Comparison of ENCODE assay signal across 10 mouse cellular contexts in the genomic region with DNA sequence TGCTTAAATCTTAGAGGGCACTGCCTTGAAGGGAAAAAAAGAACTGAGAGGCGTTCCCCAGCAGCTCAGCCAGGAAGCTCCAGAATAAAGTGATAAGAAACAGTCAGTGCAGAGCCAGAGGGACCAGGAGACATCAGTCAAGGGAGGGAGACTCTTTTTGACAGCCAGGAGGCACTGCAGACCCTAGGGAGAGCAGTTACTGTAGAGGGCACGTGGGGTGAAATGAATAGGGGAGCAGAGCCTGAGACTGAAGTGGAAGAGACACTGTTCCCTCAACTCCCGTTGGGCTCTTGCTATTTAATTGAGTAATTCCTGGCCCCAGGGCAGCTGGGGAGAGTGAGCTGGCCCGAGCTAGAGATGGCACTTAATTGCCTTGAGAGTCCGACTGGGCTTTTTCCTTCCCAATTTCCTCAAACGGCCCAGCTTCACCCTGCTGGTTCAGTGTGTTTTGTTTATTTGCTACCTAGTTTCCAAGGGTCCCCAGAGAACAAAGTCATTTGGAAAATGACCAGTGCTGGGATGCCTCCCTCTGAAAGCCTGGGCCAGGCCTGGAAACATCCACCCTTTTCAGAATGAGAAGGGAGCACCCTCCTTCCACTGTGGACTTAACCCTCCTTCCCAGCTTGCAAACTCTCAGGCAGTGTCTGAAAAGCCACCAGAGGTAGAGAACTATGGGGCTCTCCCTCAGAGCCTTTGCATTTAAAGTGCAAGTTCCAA. TPM values are rescaled to one million over a fixed set of nuclear protein-coding genes. Genes with fewer than 3 reads are reported as not detected.
DNase-seq lines count a peak whose midpoint lies in the region; ATAC-seq and TF ChIP-seq lines count a peak whose summit lies in the region.
"Had no signal": no experiment of that assay in that cellular context is flagged by ENCODE, and none has a peak within 500 bp of the region (broad histone marks: within the 10 kb centered on the region; RNA-seq: fewer than 3 reads in every experiment).

No protein-coding gene starts in this region.

- H3K4me1 ChIP-seq in lung, postnatal 0 days (ENCODE audit: insufficient read depth, low read depth, low read length) = no peaks in the 10 kb centered on the region
- H3K4me1 ChIP-seq in hindbrain, embryonic 14.5 days (replicated peaks; ENCODE audit: control insufficient read depth, insufficient read depth, low read length) = 0 out of 2 replicates have a peak, but pooled peaks cover 8% of the 10 kb centered on the region

- no peaks in the 10 kb centered on the region for H3K9me3 ChIP-seq in lung, postnatal 0 days (ENCODE audit: low read length)
- H3K9me3 ChIP-seq in hindbrain, embryonic 14.5 days (ENCODE audit: control insufficient read depth, low read length) = no peaks in the 10 kb centered on the region

- no peak for DNase-seq in frontal cortex, postnatal 36 days (ENCODE audit: low spot score in 2 of 2)
- no peak for DNase-seq in lung, postnatal 0 days (ENCODE audit: low spot score)
- no peak for DNase-seq in lung, postnatal 10 days
- no peak for DNase-seq in hindbrain, embryonic 14.5 days (ENCODE audit: low spot score)
- no peak for DNase-seq in right cerebral cortex, postnatal 14 days
- DNase-seq in testis, postnatal 10 days (ENCODE audit: low spot score) = no peak
- DNase-seq: lung, adult 2 months; thymus, adult 2 months had no signal

- 0 out of 2 replicates have a peak, but pooled peaks cover under 1% of the 10 kb centered on the region for H3K27me3 ChIP-seq in lung, postnatal 0 days (replicated peaks; ENCODE audit: insufficient read depth, low read length)
- H3K27me3 ChIP-seq in hindbrain, embryonic 14.5 days (ENCODE audit: control insufficient read depth, insufficient read depth, low read length) = no peaks in the 10 kb centered on the region

- H3K27ac ChIP-seq in lung, postnatal 0 days (ENCODE audit: low read length) = no peak overlapping the region
- no peak overlapping the region for H3K27ac ChIP-seq in hindbrain, embryonic 14.5 days

- no peak overlapping the region for H3K4me3 ChIP-seq in lung, postnatal 0 days (ENCODE audit: low read depth, low read length)
- H3K4me3 ChIP-seq in hindbrain, embryonic 14.5 days (replicated peaks; ENCODE audit: low read length) = no peak overlapping the region

- ATAC-seq in frontal cortex, adult (ENCODE audit: low TSS enrichment) = peak; percentile 34
- no peak for ATAC-seq in lung, postnatal 0 days
- peak; percentile 55; the same call in 1 of the 2 replicates for ATAC-seq in hindbrain, embryonic 14.5 days (ENCODE audit: low FRiP score)
- ATAC-seq: intestine, embryonic 16.5 days had no signal

- TF ChIP-seq CTCF in lung, postnatal 0 days (IDR thresholded peaks at IDR 0.05) = peak; percentile 40

- H3K36me3 ChIP-seq in lung, postnatal 0 days (ENCODE audit: insufficient read depth, low read length) = no peaks in the 10 kb centered on the region
- H3K36me3 ChIP-seq in hindbrain, embryonic 14.5 days (replicated peaks; ENCODE audit: control insufficient read depth, insufficient read depth) = no peaks in the 10 kb centered on the region

- H3K9ac ChIP-seq in lung, postnatal 0 days (replicated peaks; ENCODE audit: low read depth) = no peak overlapping the region
- no peak overlapping the region for H3K9ac ChIP-seq in hindbrain, embryonic 14.5 days

- no peak for TF ChIP-seq EP300 in lung, postnatal 0 days (IDR thresholded peaks at IDR 0.05)

- WGBS in lung, postnatal 0 days = 16% methylated on average over 6 of the region's 6 CpGs
- WGBS in hindbrain, embryonic 14.5 days = 15% methylated on average over 6 of the region's 6 CpGs

- H3K4me2 ChIP-seq in lung, postnatal 0 days (replicated peaks; ENCODE audit: low read depth, low read length) = no peak overlapping the region
- H3K4me2 ChIP-seq in hindbrain, embryonic 14.5 days (replicated peaks) = no peak overlapping the region

RNA-seq across cellular contexts. Expression of gene Rbm15, which starts 41.6 kb away (rescaled TPM):
- 7.2 and 7.5 TPM in 2 replicates for polyA plus RNA-seq in lung, postnatal 0 days (2015; fragmentation: Nextera tagmentation; extraction: Ambion mirVana)
- 7.7 and 8.2 TPM in 2 replicates for polyA plus RNA-seq in hindbrain, embryonic 14.5 days (2014; fragmentation: Nextera tagmentation; extraction: Ambion mirVana)
